Mouse (Mus musculus): ENCODE measurements around the gene Dcaf6. TPM values are rescaled to one million over a fixed set of nuclear protein-coding genes. Genes with fewer than 3 reads are reported as not detected.

Gene Dcaf6
- total RNA-seq, 2 experiments from 2014 or later = 202 to 262 TPM

Other genes with a start within 250 kb of the Dcaf6 start
- 10 to 100 TPM; 15.9 to 21.0 TPM for gene Tiprl, start 223.5 kb downstream of the Dcaf6 start, total RNA-seq (2021)
- 1 to 10 TPM; 1.3 TPM for gene Gpr161, start 164.7 kb downstream of the Dcaf6 start, total RNA-seq (2021)
- 100 to 1,000 TPM; 333 to 337 TPM for gene Mpc2, start 162 bp upstream of the Dcaf6 start, total RNA-seq (2021)
- under 1 TPM in 1 of 2 experiments, not detected in 1; 0.40 TPM for gene Adcy10, start 24.7 kb upstream of the Dcaf6 start, total RNA-seq (2021)
- gene Mpzl1, start 174.1 kb upstream of the Dcaf6 start, total RNA-seq (2021) = 10 to 100 TPM in 1 of 2 experiments, 1 to 10 TPM in 1; 9.2 to 10.1 TPM
- gene Rcsd1, start 249.3 kb upstream of the Dcaf6 start, total RNA-seq (2021) = 10 to 100 TPM; 80.0 to 85.8 TPM